Comparison of ENCODE assay signal across 9 mouse cellular contexts in the genomic region with DNA sequence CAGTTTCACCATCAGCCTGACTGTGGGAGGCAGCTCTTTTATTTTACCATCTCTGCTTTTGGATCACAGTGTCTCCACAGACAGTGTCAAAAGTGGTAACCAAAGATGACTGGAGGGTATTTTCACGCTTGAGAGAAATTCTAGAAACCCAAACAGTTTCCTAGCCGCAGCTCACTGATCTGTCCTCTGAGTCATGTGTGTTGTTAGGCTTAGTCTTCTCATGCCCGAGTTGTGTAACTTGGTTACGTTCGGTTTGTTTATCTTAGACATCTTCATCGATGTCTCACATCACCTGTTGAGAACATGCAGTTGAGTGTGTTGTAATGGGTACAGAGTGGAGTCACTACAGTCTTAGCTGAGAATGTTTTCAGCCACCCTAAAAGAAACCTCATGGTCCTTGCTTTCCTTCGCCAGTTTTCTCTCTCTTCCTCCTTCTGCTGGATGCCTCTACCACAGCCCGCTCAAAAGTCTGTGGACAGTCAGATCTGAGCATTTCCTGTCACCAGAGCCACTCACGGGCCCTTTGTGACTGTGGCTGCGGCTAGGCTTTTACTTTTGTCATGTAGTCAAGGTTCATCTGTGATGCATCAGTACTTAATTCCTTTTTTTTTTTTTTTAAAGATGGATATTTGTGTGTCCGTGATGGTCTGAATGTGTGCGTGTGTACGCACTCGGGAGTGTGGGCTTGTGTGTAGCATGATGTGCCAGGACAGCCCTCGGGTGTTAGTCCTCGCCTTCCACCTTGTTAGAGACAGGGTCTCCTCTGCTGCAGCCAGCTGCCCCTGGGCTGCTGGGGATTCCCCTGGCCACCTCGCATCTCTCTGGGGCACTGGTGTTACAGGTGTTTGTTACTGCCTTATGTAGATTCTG. TPM values are rescaled to one million over a fixed set of nuclear protein-coding genes. Genes with fewer than 3 reads are reported as not detected.
DNase-seq lines count a peak whose midpoint lies in the region; ATAC-seq and TF ChIP-seq lines count a peak whose summit lies in the region.
"Had no signal": no experiment of that assay in that cellular context is flagged by ENCODE, and none has a peak within 500 bp of the region (broad histone marks: within the 10 kb centered on the region; RNA-seq: fewer than 3 reads in every experiment).

No protein-coding gene starts in this region.

- no peak for TF ChIP-seq CTCF in midbrain, postnatal 0 days (IDR thresholded peaks at IDR 0.05)

- no peaks in the 10 kb centered on the region for H3K9me3 ChIP-seq in liver, embryonic 12.5 days (replicated peaks)
- no peaks in the 10 kb centered on the region for H3K9me3 ChIP-seq in midbrain, postnatal 0 days (ENCODE audit: low read length)

- peaks cover 20% of the 10 kb centered on the region for H3K36me3 ChIP-seq in liver, embryonic 12.5 days
- H3K36me3 ChIP-seq in midbrain, postnatal 0 days (ENCODE audit: insufficient read depth, low read length), result 0 out of 2 replicates have a peak, but pooled peaks cover 4% of the 10 kb centered on the region

- DNase-seq in heart, adult 11 months, result peak; percentile 92
- DNase-seq in heart, adult 9 months (ENCODE audit: low spot score in 2 of 2), result no peak
- DNase-seq in CD8-positive naive resting alpha-beta T cell, adult 2 months (ENCODE audit: low read depth in 2 of 2, low spot score in 2 of 2), result peak; percentile 65 to 71
- DNase-seq in spleen, adult 18-20 months, result peak; percentile 43 to 45
- DNase-seq in adrenal gland, postnatal 25 days, result no peak
- no peak for DNase-seq in midbrain, postnatal 0 days (ENCODE audit: low spot score)
- no peak for DNase-seq in yolk sac, embryonic 10.5 days (ENCODE audit: low spot score)
- DNase-seq: cerebellum, adult 9-11 months had no signal

- 65% methylated on average over 17 of the region's 17 CpGs for WGBS in liver, embryonic 12.5 days (ENCODE audit: insufficient replicate concordance)
- 88% methylated on average over 17 of the region's 17 CpGs for WGBS in midbrain, postnatal 0 days

- H3K9ac ChIP-seq in liver, embryonic 12.5 days, result no peak overlapping the region
- no peak overlapping the region for H3K9ac ChIP-seq in midbrain, postnatal 0 days (replicated peaks; ENCODE audit: low read length, poor library complexity, severe bottlenecking)

- no peak overlapping the region for H3K27ac ChIP-seq in liver, embryonic 12.5 days
- H3K27ac ChIP-seq in midbrain, postnatal 0 days (ENCODE audit: low read depth, low read length), result no peak overlapping the region

- peak overlapping the region; percentile 35 for H3K4me2 ChIP-seq in liver, embryonic 12.5 days
- no peak overlapping the region for H3K4me2 ChIP-seq in midbrain, postnatal 0 days (ENCODE audit: low read depth, low read length, poor library complexity, severe bottlenecking)

- H3K27me3 ChIP-seq in liver, embryonic 12.5 days (replicated peaks), result no peaks in the 10 kb centered on the region
- no peaks in the 10 kb centered on the region for H3K27me3 ChIP-seq in midbrain, postnatal 0 days (ENCODE audit: insufficient read depth, low read length)

- H3K4me1 ChIP-seq in liver, embryonic 12.5 days, result peaks cover 50% of the 10 kb centered on the region
- H3K4me1 ChIP-seq in midbrain, postnatal 0 days (ENCODE audit: insufficient read depth, low read length), result peaks cover 7% of the 10 kb centered on the region

- H3K4me3 ChIP-seq in liver, embryonic 12.5 days, result no peak overlapping the region
- H3K4me3 ChIP-seq in midbrain, postnatal 0 days (ENCODE audit: low read depth, low read length), result no peak overlapping the region

- ATAC-seq in liver, embryonic 12.5 days, result no peak
- ATAC-seq in midbrain, postnatal 0 days (ENCODE audit: low FRiP score), result no peak

RNA-seq across cellular contexts. Expression of a gene that starts 3.5 kb away (rescaled TPM):
- 14.4 and 16.4 TPM in 2 replicates for polyA plus RNA-seq in liver, embryonic 12.5 days (2016; fragmentation: Nextera tagmentation; extraction: Ambion mirVana)
- 100 and 117 TPM in 2 replicates for total RNA-seq in adrenal gland, postnatal 25 days (2021)
- 17.6 and 23.4 TPM in 2 replicates for total RNA-seq in midbrain, postnatal 0 days (2014; rRNA removed)
- polyA plus RNA-seq in midbrain, postnatal 0 days (2015; fragmentation: Nextera tagmentation; extraction: Ambion mirVana), result 6.0 and 8.1 TPM in 2 replicates

RNA-seq across cellular contexts. Expression of a gene that starts 48.1 kb away (rescaled TPM):
- polyA plus RNA-seq in liver, embryonic 12.5 days (2016; fragmentation: Nextera tagmentation; extraction: Ambion mirVana), result 3.1 and 3.8 TPM in 2 replicates
- 12.6 and 15.5 TPM in 2 replicates for total RNA-seq in adrenal gland, postnatal 25 days (2021)
- 0.80 and 1.3 TPM in 2 replicates for total RNA-seq in midbrain, postnatal 0 days (2014; rRNA removed)
- polyA plus RNA-seq in midbrain, postnatal 0 days (2015; fragmentation: Nextera tagmentation; extraction: Ambion mirVana), result 0.38 and 0.63 TPM in 2 replicates

RNA-seq across cellular contexts. Expression of a gene that starts 57.0 kb away (rescaled TPM):
- polyA plus RNA-seq in liver, embryonic 12.5 days (2016; fragmentation: Nextera tagmentation; extraction: Ambion mirVana), result 8.2 and 8.5 TPM in 2 replicates
- 29.5 and 29.9 TPM in 2 replicates for total RNA-seq in adrenal gland, postnatal 25 days (2021)
- total RNA-seq in midbrain, postnatal 0 days (2014; rRNA removed), result 4.6 and 9.2 TPM in 2 replicates
- 9.0 and 9.9 TPM in 2 replicates for polyA plus RNA-seq in midbrain, postnatal 0 days (2015; fragmentation: Nextera tagmentation; extraction: Ambion mirVana)

Comparison
In these comparisons a context has a peak if more than half of its experiments do, and no peak if none do; other contexts are left out.
1. DNase-seq: peak in heart, adult 11 months (single experiment), CD8-positive naive resting alpha-beta T cell, adult 2 months (2 of 2) and spleen, adult 18-20 months (2 of 2); none in heart, adult 9 months (0 of 2), adrenal gland, postnatal 25 days (single experiment), midbrain, postnatal 0 days (single experiment) and yolk sac, embryonic 10.5 days (single experiment).